Mouse (Mus musculus): ENCODE data around the gene Ccdc13.
A peak's percentile ranks its signal among the peaks of the same experiment; 100 is the strongest.

Gene Ccdc13

GRCm38 (mm10) chr9:121802747-121803146 lies 36.5 kb downstream of the Ccdc13 start:
- no peak for DNase-seq (ENCODE audit: low spot score)

DNA sequence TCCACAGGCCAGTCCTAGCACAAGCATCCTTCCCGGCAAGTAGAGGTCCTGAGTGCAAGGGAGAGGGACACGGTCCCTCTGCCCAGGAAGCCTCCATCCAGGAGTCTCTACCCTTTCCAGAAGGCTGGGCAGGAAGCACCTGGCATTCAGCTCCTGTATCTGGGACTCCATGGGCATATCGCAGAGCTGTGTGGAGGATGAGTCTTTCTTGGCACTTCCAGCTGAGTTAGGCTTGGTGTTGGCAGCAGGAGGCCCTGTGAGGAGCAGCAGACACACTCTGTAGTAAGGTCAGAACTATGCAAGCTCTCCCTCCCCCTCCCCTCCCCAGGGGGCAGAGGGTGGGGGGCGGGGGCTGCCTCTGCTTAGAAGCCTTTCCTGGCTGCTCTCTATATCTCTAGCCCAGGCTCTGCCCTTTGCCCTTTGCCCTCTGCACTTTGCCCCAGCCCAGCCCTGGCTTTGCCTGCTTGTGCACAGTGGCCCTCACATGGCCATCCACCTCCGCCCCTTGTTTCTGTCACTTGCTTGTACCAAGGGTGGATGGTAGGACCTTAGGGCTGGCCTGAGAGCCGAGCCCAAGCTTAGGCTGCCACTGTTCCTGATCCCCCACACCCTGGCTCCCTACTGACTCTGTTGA lies 40.3 kb downstream of the Ccdc13 start:
- DNase-seq (ENCODE audit: low spot score) = no peak

GRCm38 (mm10) chr9:121797722-121798121 lies 41.5 kb downstream of the Ccdc13 start:
- no peak for DNase-seq (ENCODE audit: low spot score)

DNA sequence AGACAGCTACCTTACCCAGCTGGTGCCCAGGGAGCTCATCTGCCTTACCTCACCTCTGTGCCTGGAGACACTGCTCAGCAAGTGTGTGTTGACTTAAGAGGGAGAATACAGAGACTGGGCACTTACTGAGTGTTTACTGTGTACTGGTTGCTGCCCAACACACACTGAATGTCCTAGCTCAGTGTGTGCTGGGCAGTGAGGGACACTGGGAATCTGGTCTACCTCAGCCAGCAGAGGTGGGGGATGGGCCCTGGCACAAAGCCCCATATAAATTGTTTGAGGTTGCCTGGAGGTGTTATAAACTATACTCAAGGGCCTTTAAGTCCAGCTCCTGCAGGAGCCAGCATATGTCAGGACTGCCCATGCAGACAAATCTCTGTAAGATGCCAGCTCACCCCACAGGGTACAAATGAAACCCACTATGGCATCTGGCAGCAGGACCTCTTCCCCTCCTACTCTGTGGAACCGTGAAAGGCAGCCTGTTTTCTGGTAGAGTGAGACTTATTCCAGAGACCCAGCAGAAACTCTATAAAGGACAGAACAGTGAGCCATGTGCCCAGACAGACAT lies 44.2 kb downstream of the Ccdc13 start:
- DNase-seq (ENCODE audit: low spot score) = no peak

- no peak for DNase-seq (ENCODE audit: low spot score)
Observed at GRCm38 (mm10) chr9:121791757-121792521, 47.3 kb downstream of the Ccdc13 start, which contains the start of gene Hhatl. Hhatl (minus strand) TSS chr9:121792507.

DNA sequence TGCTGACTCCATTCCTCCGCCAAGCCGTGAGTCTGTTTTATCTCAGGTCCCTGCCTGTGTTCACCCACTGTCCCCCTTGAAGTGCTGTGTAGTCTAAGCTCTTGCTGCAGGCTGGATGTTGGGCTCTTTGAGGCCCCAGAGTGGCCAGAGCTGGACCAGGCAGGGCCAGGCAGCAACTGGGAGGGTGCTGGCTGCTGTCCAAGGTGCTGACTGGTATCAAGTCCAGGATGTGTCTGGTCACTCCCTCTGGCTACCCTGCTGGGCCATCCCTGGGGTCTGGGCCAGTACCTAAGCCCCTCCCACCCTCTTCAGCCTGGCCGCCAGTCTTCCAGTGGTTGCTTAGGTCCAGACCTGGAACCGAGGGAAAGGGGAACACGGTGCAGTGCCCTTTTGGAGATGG lies 48.1 kb downstream of the Ccdc13 start:
- DNase-seq (ENCODE audit: low spot score) = peak; percentile 19

DNA sequence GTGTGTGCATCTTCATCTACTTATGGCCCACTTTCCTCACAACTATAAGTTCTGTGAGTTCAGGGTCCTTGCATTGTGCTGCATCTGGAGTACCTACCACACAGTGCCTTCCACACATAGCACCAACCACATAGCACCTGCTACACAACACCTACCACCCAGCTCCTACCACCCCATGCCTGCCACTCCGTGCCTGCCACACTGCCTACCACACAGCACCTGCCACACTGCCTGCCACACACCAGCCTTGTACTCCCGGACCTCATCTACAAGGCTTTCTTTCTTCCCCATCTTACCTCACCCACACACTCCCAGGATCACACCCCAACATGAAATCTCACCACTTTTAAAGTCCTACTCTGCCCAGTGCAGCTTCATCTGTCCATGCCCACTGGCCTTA lies 52.9 kb downstream of the Ccdc13 start:
- no peak for DNase-seq (ENCODE audit: low spot score)

- no peak for DNase-seq (ENCODE audit: low spot score)
Observed at GRCm38 (mm10) chr9:121785261-121785660, 54.0 kb downstream of the Ccdc13 start.

DNA sequence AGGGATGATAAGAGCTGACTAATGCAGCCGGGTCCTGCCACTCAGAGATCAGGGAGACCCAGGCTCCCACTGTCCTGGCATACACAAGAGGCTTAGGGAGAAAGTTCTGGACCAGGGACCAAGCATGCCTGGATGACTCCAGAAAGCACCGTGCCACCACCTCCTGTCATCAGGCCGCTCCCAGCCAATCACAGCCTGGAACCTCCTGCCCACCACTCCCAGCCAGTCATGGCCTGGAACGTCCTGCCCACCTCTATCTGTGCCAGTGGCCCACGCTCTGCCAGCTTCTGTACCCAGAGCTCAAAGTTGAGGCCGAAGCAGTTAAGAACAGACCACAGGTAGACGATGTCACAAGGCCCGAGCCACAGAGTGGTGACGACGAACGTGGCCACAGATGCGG lies 54.5 kb downstream of the Ccdc13 start:
- no peak for DNase-seq (ENCODE audit: low spot score)

DNA sequence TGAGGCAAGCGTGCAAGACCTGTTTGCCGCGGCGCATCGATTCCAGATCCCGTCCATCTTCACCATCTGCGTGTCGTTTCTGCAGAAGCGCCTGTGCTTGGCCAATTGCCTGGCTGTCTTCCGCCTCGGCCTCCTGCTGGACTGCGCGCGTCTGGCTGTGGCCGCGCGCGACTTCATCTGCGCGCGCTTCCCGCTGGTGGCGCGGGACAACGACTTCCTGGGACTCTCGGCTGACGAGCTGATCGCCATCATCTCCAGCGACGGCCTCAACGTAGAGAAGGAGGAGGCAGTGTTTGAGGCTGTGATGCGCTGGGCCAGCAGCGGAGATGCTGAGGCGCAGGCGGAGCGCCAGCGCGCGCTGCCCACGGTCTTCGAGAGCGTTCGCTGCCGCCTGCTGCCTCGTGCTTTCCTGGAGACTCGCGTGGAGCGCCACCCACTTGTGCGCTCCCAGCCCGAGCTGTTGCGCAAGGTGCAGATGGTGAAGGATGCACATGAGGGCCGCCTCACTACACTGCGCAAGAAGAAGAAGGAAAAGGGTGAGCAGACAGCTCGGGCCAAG lies 61.1 kb downstream of the Ccdc13 start:
- DNase-seq (ENCODE audit: low spot score) = no peak

GRCm38 (mm10) chr9:121777484-121778065 lies 61.7 kb downstream of the Ccdc13 start, which contains the start of gene Klhl40:
Klhl40 (plus strand) TSS chr9:121777607.
- DNase-seq (ENCODE audit: low spot score) = no peak

GRCm38 (mm10) chr9:121776511-121776910 lies 62.8 kb downstream of the Ccdc13 start:
- no peak for DNase-seq (ENCODE audit: low spot score)

GRCm38 (mm10) chr9:121775951-121776350 lies 63.3 kb downstream of the Ccdc13 start:
- DNase-seq (ENCODE audit: low spot score) = no peak

DNA sequence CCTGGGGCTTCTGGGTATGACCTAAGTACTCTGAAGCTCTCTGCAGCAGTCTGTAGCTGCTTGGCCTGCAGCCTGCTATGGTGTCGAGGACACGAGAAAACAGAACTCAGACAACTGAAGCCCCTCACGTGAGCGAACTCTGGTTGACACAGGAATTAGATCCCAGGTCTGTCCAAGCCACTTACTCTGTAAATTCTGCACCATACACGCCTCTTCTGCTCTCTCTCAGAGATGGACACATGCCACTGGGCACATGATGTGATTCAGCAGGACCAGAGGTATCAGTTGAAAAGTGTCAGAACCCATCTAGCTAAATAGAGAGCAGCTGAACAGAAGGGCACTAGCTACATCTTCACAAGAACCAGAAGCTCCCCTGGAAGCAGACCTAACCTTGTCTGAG lies 66.8 kb downstream of the Ccdc13 start:
- no peak for DNase-seq (ENCODE audit: low spot score)

- DNase-seq (ENCODE audit: low spot score) = no peak
Observed at GRCm38 (mm10) chr9:121765166-121765855, 74.0 kb downstream of the Ccdc13 start.

- no peak for DNase-seq (ENCODE audit: low spot score)
Observed at GRCm38 (mm10) chr9:121763716-121764115, 75.5 kb downstream of the Ccdc13 start.

DNA sequence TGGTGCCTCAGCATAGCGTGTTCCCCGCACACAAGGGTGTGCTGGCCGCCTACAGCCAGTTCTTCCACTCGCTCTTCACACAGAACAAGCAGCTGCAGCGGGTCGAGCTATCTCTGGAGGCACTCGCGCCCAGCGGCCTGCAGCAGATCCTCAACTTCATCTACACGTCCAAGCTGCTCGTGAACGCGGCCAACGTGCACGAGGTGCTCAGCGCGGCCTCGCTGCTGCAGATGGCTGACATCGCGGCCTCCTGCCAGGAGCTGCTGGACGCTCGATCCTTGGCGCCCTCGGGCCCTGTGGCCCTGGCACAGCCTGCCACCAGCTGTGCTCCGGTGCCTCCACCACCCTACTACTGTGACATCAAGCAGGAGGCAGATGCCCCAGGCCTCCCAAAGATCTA lies 76.5 kb downstream of the Ccdc13 start:
- no peak for DNase-seq (ENCODE audit: low spot score)

GRCm38 (mm10) chr9:121762248-121762647 lies 77.0 kb downstream of the Ccdc13 start:
- DNase-seq (ENCODE audit: low spot score) = no peak

DNA sequence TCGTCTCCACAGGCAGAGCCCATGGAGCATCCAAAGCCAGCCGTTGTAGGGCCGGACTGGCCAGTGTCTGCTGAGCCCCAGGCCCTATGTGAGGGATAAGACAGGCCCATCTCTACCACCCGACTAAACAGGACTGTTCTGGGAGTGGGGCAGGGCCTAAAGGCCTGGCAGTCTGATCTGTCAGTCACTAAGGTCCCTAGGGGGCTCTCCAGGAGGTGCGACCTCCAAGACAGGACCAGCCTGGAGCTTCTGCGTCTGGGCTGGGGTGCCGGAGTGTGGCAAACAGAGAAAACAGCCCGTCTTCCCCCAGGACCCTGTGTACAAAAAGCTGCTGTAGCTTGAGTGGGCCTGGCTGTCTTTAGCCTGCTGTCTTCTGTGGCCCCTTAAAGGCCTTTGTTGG lies 77.5 kb downstream of the Ccdc13 start:
- DNase-seq (ENCODE audit: low spot score) = no peak

DNA sequence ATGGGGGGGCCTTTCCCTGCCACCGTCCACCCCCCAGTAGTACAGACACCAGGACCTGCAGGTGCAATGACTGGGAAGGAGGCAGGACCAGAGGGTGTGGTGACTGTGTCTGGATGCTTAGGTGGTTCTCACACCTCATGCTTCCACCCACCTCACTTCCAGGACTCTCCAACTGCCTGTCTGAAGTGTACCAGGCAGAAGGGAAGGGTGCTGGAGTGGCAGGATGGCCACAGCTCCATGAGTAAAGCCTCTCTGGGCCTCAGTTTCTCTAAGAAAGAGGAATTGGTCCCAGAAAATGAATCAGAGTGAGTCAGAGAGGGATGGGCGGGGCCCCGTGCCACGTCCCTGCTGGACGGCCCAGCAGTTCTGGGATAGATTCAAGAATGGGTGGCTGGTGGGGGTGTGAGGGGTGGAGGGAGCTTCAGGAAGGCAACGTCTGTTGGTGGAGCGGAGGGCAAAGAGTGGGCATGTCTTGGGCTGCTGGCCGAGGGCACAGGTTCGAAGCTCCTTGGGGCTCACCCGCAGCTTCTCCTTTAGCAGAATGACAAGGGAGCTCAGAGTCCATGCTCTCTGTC lies 78.1 kb downstream of the Ccdc13 start:
- DNase-seq (ENCODE audit: low spot score) = no peak

DNA sequence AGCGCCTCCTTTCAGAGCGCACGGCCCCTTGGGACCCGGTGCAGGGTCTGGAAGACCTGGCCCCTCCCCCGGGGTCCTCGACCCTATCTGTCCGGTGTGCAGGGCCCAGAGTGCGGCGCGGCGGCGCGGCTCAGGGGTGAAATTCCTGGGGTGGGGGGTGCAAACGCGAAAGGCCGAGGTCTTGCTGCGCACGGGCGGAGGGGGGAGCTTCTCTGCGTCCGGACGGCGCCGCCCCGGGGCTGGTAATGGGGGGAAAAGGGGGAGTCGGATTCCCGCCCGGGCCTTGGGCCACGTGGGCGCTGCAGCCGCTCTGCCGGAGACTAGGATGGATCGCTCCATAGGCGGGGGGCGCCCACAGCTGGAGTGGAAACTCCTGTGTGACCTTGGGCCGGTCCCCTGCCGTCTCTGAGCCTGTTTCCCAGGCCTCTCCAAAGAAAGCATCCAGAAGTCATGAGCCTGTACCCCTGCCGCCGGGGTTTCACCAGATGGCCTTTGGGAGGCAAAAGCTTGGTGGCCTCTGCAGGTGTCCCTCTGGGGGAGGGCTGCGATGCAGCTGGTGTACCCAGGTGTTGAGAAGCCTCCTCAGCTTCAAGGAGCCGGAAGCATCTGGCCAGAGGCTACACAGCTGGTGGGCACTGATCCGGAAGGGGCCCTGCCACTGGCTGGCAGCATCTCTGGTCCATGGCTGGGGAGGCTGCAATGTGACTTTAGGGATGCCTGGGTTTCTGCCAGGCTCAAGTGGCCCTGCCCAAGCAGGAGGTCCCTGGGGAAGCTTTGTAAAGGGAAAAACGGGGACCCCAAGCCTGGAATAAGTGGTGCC lies 78.8 kb downstream of the Ccdc13 start:
- no peak for DNase-seq (ENCODE audit: low spot score)
